Mouse (Mus musculus) thymus, adult 18-20 months (tissue): Measurements from ENCODE around the gene Usp35.

Source experiments
- DNase-seq, 2 experiments: peaks; one replicate each; pipeline ENCODE4 v3.0.0; 2022; ENCODE audit warnings: mixed read lengths in 2 of 2

The Usp35 gene

DNA sequence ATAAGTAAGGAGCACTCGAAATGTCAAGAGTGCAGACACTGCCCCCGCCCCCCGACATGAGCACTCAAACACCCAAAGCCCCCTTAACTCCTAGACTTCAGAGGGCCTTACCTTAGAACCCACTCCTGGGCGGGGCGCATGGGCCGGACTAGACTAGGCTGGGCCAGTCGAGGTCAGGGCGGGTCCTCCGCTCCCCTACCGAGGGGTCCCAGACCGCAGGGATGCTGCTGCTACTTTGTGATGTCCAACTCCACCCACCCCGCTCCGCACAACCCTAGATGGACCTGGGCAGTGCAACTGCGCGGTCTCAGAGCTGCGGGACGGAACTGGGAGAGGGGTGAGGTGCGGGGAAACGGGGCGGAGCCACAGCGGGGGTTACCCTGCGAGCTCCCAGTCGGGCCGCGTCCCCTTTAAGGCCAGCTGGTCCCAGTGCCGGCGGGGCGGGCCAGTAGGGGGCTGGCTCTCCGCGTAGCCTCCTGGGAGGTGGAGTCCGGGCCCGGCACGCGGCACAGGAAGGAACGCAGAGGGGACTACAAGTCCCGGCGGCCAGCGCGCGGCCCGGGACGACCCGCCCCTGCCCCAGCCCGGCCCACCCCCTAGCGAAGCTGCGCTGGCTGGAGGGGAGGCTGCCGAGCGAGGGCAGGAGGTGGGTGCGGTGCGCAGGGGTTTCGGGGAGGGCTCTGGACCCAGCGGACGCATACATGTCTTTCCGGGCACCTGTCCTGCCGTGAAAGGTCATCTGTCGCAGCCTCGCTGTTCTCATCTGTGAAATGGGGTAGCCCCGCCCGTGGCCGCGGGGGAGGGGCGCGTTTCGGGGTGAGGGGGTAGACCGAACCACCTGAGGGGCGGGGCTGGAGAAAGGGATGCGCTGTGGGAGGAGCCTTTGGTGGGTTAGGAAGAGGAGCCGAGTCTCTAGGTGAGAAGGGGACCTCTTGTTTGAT lies at the start of gene Usp35, which contains the start of gene Kctd21:
TSS of gene Usp35 (minus strand) at position 295 of the 941 bp plus-strand sequence.
TSS of gene Kctd21 (plus strand) at position 602 of the 941 bp plus-strand sequence.
- peak; percentile 94 to 96 for DNase-seq

DNA sequence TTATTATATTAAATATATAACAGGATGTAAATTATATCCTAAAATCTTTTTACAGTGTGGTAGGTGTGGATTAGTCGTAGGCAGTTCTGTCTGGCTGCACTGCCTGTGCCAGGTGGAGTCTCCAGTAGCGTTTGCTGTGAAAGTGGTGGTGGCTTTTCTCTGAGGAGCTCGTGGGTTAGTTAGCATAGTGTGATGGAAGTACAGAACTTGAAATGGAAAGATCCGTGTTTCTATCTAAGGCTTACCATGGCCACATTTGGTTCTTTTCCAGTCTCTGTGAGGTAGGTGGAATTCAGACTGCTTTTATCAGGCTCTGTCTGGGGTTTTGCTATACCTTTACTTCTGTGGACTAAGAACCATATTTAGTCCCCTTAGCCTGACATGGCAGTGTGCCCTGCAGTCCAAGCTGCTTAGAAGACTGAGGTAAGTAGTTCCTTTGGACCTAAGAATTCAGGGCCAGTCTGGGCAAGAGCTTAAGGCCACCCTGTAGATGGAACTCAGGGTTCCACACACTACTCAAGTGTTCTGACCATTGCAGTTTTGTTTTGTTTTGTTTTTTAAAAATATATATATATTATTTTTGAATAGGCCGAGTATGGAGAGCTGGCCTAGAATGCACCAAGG lies 48.8 kb upstream of the Usp35 start:
- no peak for DNase-seq

DNA sequence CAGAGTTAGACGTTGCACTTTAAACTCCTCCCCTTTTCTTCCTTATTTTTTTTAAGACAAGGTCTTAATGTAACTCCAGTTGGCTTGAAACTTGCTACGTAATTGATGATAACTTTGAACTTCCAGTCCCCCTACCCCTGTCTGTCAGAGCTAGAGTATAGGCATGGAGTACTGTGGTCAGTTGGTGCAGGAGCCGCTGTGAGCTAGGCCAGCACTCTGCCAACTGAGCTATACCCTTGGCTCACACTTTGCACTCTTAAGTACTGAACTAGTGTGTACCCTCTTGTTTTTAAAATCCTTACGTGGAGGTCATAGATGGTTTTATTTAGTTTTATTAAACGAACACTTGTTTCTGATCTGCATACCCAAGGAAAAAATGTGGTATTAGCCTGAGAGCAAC lies 47.5 kb upstream of the Usp35 start:
- DNase-seq, result no peak

DNA sequence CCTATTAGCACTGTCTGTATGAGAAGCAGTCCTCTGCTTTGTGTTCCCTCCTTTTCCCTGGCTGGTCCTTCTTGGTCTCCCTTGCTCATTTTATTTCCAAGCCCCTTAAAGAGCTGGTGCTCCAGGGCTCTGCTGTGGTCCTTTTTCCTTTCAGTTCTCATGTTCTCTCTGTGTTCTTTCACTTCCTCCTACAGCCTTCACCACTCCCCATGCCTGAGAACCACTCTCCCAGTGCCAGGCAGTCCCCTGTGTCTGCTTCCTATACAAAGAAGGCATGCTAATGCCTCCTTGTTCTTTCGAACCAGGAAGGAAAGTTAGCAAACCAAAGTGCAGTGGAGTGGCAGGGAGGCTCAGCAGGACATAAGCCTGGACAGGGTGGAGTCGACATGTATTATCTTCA lies 44.1 kb upstream of the Usp35 start:
- DNase-seq, result no peak

DNA sequence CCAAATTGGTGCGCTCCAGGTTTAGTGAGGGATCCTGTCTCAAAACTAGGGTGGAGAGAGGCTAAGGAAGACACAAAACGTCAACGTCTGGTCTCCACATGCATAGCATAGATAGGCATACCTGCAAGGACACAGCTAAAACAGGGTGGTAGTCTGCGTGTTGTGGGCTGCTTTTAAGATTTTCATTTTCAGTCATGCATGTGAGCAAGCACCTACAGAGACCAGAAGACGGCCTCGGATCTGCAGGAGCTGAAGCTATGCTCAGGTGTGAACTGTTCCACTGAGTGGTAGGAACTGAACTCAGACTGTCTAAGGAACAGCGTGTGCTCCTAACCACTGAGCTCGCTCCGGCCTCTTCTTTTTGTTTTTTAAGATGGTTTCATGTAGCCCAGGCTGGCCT lies 43.3 kb upstream of the Usp35 start:
- no peak for DNase-seq

DNA sequence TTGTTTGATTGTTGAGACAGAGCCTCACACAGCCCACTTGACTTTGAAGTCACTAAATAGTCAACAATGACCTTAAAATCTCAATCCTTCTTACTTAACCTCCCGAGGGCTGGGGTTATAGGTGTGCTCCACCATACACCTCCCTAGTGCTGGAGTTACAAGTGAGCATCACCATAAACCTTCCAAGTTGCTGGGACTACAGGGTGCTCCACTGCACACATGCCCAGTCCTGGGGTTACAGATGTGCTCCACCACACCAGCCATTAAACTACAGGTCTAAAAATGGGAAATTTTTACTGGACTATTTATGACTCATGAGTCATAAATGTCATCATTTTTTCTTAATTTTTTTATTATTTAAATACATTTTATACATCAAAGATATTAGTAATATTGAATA lies 34.1 kb upstream of the Usp35 start:
- DNase-seq, result no peak

DNA sequence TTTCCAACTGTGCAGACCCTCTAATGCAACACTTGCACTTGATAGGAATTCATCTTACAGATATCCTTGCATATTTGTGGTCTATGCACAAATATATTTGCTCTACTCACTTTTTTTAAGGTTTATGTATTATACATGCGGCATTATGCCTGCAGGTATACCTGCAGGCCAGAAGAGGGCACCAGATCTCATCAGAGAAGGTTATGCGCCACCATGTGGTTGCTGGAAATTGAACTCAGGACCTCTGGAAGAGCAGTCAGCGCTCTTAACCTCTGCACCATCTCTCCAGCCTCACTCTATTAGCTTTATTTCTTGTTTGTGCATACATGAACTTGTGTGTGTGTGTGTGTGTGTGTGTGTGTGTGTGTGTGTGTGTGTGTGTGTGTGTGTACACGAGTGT lies 29.6 kb upstream of the Usp35 start:
- no peak for DNase-seq

DNA sequence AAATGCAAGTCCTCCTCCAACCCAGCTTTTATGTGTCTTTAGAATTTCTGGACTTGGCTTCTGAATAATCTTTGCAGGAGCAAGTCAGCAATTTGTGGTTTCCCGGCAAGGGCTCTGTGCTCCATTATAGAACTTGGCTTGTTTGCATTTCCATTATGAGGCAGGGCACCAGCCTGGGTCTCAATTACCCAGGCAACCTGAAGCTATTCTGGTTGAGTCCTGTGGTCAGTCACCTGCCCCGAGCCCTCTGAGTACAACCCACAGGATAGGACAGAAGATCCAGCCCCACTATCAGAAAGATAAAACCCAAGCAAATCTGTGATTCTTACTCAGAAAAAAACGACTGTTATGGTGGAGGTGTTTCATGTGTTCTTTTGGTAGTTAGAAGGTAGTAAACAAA lies 29.1 kb upstream of the Usp35 start:
- DNase-seq, result no peak

DNA sequence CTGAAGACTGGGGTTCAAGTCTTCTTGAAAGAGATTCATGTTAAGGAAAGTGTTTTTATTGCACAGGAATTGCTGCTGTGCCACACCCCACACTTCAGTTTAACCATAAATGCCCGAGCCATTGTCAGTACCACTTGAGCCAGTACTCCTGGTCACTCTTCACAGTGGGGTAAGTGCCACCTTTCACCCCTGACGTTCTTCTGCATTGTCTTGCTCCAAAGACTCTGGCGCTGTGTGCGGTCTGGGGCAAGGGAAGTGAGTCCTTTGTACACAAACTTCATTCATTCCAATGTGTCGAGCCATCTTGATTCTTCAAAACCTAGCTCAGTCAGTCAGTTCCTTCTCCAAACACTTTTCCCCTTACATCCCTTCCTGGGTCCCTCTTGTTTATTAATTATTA lies 28.3 kb upstream of the Usp35 start:
- no peak for DNase-seq

DNA sequence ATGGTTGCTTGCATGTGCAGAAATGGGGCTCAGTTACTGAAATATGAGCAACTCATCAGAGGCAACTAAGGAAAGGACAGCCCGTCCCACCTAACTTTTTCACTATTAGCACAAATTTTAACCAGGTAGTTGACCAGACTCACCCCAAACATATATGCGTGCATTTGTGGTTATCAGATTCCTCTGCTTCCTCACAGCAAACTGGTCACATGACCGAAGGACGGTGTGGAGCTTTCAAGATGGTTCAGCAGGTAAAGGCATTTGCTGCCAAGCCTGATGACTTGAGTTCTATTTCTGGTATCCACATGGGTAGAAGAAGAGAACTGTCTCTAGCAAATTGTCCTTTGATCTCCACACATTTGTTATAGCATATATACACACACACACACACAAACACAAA lies 26.5 kb upstream of the Usp35 start:
- DNase-seq, result no peak

DNA sequence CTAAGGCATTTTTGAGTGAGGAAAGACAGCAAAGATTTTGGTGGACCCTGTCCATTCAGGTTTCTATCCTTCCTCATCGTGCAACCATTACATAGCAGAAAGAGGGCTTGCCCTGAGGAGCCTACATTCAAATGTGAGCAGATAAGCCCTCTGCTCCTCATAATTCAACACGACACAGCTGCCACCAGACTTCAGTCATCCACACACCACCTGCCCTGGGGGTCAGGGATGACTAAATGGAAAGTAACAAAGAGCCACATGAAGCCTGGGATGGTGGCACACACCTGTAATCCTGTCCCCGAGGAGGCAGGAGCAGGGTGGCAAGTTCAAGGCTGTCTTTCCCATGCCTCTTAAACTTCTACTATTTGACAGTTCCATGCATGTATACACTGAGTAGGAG lies 26.0 kb upstream of the Usp35 start:
- DNase-seq, result no peak

DNA sequence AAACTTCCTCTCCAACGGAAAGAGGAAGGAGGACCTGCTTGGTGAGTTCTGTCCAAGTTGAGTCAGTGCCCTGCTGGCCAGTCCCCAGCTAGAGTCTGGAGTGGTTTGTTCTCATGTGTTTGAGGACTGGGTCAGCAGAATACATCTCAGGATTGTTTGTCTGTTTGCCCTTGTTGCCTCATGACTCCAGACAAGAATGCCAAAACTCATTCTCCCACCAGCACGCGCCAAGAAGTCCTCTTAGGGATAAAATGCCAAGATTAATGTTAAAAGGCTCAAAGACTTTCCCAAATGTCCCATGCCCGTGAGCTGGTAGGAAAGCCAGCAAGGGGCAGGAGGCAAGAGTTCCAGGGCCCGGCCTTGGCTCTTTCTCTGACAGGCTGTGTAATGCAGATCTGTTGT lies 25.1 kb upstream of the Usp35 start:
- no peak for DNase-seq

DNA sequence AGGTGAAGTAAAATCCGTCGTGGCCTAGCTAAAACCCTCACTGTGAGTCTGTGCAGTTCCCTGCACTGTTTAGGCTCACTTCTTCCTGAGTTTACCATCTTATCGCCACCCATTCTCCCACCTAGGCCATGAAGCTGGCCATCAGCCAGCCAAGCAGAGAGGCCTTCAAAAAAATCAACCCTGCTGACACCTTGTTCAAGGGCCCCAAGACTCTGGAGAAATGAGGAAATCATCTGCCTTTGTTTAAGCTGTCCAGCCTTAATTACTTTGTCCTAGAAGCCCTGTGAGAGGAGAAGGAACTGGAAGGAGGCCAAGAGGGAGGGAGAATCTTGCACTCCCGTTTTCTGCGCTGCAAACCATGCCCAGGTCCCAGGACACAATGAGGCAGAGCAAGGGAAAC lies 24.4 kb upstream of the Usp35 start:
- no peak for DNase-seq

DNA sequence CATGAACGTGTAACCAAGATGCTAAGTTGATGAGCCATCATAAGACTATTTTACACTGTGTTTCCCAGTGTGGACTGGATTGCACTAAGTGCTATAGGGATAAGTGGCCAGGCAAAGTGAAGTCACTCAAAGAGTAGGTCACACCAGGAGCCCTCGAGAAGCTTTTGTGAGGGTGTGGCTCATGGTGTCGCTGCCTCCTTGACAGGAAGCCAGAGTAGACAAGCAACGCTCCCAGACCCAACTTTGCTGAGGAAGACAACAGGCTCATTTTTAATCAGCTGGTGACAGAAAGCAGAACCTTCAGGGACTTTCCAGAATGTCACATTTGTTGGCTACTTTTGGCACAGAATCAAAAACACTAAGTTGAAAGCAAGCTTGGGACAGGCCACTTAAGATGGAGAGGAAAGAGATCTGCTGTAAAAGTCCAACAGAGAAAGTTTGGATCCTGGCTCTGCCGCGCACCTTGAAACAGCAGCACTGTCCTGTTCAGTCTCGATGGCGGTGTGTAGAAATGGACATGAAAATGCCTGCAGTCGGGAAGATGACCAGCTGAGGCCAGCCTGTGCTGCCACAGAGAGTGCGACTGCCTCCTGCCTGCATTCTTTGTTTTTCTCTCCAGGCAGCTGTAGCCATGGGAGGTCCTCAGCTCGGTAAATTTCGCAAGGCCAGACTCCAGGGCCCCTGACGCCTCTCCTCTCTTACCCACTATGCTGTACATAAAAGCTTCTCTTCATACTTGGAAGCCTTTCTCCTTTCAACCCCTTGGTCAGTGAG lies 23.4 kb upstream of the Usp35 start:
- no peak for DNase-seq

DNA sequence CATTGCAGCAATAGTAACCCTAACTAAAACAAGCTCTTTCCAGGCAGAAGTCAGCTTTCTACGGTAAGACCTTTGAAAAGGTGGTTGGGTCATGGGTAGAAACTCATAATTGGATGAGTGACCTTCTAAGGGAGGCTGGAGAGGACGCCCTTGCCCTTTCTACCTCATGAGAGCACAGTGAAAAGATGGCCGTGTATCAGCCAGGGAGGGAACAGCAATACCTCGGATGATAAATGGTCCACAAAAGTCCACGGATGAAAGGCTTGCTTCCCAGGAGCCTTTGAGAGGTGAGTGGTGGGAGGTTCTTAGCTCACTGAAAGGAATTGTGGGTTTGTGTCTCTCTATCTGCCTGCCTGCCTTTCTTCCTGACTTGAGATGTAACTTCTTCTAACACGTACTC lies 21.5 kb upstream of the Usp35 start:
- no peak for DNase-seq

DNA sequence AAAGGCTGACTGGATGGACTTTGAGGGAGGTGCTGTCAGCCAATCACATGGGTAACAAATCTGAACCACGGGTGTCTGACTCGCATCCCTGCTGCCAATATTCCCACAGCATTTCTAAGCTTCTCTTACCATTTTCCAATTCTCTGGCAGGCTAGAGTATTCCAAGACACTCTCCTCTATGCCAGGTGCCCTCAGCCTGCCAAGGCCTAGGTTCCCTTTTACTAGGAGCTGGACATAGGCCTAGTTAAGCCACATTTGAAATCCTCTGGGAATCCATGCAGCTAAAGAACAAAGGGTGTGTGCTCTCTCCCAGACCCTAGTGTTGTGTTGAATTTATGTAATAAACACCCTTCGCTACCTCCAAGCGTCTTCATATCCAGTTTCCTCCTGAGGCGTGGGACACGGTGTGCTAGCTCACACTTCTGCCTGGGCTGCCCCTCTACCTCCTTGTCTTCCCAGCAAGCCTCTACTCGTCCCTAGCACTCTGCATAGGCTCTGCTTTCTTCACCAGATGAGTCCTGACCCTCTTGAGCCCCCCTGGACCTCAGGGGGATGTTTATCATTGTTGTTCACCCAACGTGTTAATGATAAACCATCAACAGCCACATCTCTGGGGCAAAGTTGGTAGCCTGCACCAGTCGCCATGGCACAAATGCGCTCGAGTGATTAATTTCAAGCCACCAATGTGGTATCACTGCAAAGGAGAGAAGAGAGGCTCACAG lies 20.1 kb upstream of the Usp35 start:
- DNase-seq, result no peak

DNA sequence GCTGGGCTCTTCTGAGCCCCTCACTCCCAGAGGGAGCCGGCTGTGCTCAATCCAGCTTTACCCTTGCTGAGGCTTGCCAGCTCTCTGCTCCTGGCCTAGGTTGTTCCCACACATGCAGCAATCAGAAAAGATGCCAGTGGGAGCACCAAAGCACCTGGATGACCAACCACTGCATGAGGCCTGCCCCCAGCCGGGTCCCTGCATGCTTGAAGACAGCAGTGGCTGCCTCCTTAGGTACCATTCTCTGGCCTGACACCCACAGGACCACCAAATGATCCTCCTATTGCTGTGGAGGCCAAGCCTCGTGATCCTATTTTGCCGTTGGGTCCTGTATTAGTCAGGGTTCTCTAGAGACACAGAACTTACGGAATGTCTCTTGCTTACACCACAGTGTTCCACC lies 19.1 kb upstream of the Usp35 start:
- DNase-seq, result no peak

DNA sequence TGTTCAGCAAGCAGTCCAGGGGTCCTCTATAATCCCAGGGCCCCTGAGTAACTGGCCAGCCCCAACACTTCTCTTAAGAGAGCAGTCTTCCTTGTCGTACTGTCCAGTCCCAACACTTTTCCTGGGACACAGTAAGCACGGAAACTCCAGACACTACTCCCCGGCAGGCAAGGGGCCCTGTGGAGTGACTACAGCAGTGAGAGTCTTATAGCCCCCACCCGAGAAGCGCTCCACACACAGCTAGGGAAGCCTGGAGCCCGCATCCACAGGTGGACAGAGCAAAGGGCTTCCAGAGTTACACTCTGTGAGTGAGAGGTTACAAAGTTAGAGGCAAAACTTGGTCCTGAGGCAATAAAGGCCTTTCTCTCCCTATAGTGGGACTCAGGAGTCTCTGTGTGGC lies 17.6 kb upstream of the Usp35 start:
- DNase-seq, result no peak

DNA sequence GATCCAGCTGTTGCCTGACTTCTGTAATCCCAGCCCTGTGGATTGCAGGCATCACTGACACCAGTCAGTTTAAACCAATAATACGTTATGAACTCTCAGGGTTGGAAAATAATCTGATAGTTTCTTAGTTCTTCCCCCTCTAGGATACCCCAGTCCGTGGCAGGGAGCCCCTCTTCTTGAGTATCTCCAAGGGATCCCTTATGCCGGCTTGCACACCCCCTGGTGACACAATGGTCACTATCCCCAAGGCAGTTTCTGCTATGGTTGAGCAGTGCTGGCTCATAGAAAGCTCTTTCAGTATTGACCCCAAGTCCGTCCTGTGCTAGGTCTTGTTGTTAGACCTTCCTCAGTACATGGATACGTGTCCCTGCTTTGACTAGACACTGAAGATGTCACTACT lies 17.0 kb upstream of the Usp35 start:
- DNase-seq, result no peak

DNA sequence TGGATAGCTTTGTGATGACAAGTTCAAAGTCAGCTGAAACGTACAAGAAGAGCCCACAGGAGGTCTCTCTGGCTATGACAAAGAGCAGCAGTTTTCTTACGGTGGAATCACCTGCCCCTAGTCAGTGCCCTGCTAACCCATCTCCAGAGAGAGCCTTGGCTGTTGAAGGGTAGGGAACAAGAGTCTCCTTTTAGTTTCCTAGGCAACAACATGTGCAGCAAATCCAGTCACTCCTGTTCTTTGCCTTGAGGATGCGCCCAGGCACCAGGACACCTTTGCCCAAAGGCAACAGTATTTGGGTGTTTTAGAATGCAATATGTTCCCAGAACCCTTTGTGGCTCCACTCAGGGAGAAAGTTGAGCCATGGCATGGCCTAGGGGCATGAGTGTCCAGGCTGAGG lies 16.5 kb upstream of the Usp35 start:
- DNase-seq, result no peak

DNA sequence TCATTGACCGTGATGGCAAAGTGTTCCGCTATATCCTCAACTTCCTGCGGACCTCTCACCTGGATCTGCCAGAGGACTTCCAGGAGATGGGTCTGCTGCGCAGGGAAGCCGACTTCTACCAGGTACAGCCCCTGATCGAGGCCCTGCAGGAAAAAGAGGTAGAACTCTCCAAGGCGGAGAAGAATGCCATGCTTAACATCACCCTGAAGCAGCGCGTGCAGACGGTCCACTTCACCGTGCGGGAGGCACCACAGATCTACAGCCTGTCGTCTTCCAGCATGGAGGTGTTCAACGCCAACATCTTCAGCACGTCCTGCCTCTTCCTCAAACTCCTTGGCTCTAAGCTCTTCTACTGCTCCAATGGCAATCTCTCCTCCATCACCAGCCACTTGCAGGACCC lies 15.6 kb upstream of the Usp35 start:
- DNase-seq, result no peak

DNA sequence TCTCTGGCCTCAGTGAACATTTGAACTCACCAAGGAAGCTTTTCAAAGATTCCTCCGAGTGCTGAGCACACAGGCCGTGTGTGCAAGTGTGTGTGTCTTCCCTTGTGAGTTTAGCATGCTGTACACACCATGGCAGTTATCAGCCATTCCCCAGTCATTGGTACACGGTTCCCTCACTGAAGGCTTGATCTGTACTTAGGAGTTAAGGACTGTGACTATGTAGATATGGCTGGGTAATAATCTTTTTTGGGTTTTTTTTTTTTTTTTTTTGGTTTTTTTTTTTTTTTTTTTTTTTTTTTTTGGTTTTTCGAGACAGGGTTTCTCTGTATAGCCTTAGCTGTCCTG lies 15.0 kb upstream of the Usp35 start:
- DNase-seq, result no peak
